Mouse (Mus musculus): ENCODE results near the gene Sf1. TPM values are rescaled to one million over a fixed set of nuclear protein-coding genes. Genes with fewer than 3 reads are reported as not detected.

Sf1 gene
- polyA plus RNA-seq, 1 experiment from 2014 or later, result 49.5 TPM

DNA sequence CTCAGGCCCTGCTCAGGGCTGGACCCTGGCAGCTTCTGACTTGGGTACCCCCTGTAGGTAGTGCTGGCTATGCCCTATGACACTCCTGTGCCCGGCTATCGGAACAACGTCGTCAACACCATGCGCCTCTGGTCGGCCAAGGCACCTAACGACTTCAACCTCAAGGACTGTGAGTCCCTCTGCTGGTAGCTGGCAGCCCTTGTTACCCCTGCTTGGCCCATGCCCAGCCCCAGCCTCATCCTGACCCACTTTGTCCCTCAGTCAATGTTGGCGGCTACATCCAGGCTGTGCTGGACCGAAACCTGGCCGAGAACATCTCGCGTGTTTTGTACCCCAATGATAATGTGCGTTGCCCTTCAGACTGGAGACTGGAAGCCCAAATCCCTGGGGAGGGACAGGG lies 24.5 kb downstream of the Sf1 start:
- Histone ChIP-seq H3K4me3 (ENCODE audit: low read depth, low read length) (no peak overlapping the region), H3K9ac (replicated peaks; ENCODE audit: low read depth) (no peak overlapping the region), H3K9me3 (ENCODE audit: low read length) (no peaks in the 10 kb centered on the region), H3K27ac (ENCODE audit: low read length) (no peak overlapping the region), H3K27me3 (replicated peaks; ENCODE audit: insufficient read depth, low read length) (no peaks in the 10 kb centered on the region), H3K4me1 (ENCODE audit: insufficient read depth, low read depth, low read length) (peaks cover 17% of the 10 kb centered on the region; the same call in 1 of the 2 replicates), H3K36me3 (ENCODE audit: insufficient read depth, low read length) (no peaks in the 10 kb centered on the region), H3K4me2 (replicated peaks; ENCODE audit: low read depth, low read length) (no peak overlapping the region)
- TF ChIP-seq CTCF (IDR thresholded peaks at IDR 0.05), result peak; percentile 33
- no peak for TF ChIP-seq EP300 (IDR thresholded peaks at IDR 0.05)
- no peak for DNase-seq (ENCODE audit: low spot score)
- WGBS, result 80% methylated on average over 13 of the region's 13 CpGs
- no peak for ATAC-seq

- WGBS, result 12% methylated on average over 16 of the region's 16 CpGs
- TF ChIP-seq EP300 (IDR thresholded peaks at IDR 0.05) (no peak), CTCF (IDR thresholded peaks at IDR 0.05) (no peak)
- Histone ChIP-seq H3K4me3 (ENCODE audit: low read depth, low read length) (peak overlapping the region; percentile 16; the same call in 1 of the 2 replicates), H3K36me3 (ENCODE audit: insufficient read depth, low read length) (no peaks in the 10 kb centered on the region), H3K27me3 (replicated peaks; ENCODE audit: insufficient read depth, low read length) (no peaks in the 10 kb centered on the region), H3K4me1 (ENCODE audit: insufficient read depth, low read depth, low read length) (peaks cover 7% of the 10 kb centered on the region; the same call in 1 of the 2 replicates), H3K9ac (replicated peaks; ENCODE audit: low read depth) (no peak overlapping the region), H3K4me2 (replicated peaks; ENCODE audit: low read depth, low read length) (peak overlapping the region; percentile 44), H3K27ac (ENCODE audit: low read length) (no peak overlapping the region), H3K9me3 (ENCODE audit: low read length) (no peaks in the 10 kb centered on the region)
- peak; percentile 21; the same call in 1 of the 2 replicates for ATAC-seq
- no peak for DNase-seq (ENCODE audit: low spot score)
These were observed 26.3 kb downstream of the Sf1 start for GRCm38 (mm10) chr19:6389803-6390202.

DNA sequence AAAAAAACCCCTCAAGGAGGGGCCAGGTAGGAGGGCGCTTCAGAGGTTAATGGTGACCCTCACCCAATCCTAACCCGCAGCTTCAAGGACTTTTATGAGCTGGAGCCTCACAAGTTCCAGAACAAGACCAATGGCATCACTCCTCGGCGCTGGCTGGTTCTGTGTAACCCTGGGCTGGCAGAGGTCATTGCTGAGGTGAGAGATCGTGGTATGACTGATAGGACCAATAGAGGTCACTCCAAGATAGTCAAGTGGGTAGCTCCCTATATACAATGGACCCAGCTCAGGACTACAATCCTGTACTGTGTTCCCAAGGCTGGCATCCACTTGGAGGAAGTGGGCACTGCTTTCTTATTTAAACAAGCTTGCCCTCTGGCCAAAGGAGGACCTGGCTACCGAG lies 26.8 kb downstream of the Sf1 start:
- no peak overlapping the region for H3K9ac ChIP-seq (replicated peaks; ENCODE audit: low read depth)
- H3K36me3 ChIP-seq (ENCODE audit: insufficient read depth, low read length), result no peaks in the 10 kb centered on the region

GRCm38 (mm10) chr19:6392743-6393393 lies 29.4 kb downstream of the Sf1 start:
- Histone ChIP-seq H3K4me3 (ENCODE audit: low read depth, low read length) (no peak overlapping the region), H3K36me3 (ENCODE audit: insufficient read depth, low read length) (no peaks in the 10 kb centered on the region), H3K4me2 (replicated peaks; ENCODE audit: low read depth, low read length) (no peak overlapping the region), H3K27me3 (replicated peaks; ENCODE audit: insufficient read depth, low read length) (no peaks in the 10 kb centered on the region), H3K4me1 (ENCODE audit: insufficient read depth, low read depth, low read length) (peaks cover 7% of the 10 kb centered on the region; the same call in 1 of the 2 replicates), H3K9ac (replicated peaks; ENCODE audit: low read depth) (no peak overlapping the region), H3K9me3 (ENCODE audit: low read length) (no peaks in the 10 kb centered on the region), H3K27ac (ENCODE audit: low read length) (no peak overlapping the region)
- DNase-seq (ENCODE audit: low spot score), result no peak
- WGBS, result 95% methylated on average over 14 of the region's 14 CpGs
- ATAC-seq, result no peak
- TF ChIP-seq CTCF (IDR thresholded peaks at IDR 0.05) (peak; percentile 51), EP300 (IDR thresholded peaks at IDR 0.05) (no peak)

More for the DNA sequence above, 26.8 kb downstream of the Sf1 start:
- H3K27me3 ChIP-seq (replicated peaks; ENCODE audit: insufficient read depth, low read length), result no peaks in the 10 kb centered on the region
- H3K27ac ChIP-seq (ENCODE audit: low read length), result no peak overlapping the region
- ATAC-seq (no peak), DNase-seq (ENCODE audit: low spot score) (no peak)
- 48% methylated on average over 6 of the region's 6 CpGs for WGBS
- no peak overlapping the region for H3K4me3 ChIP-seq (ENCODE audit: low read depth, low read length)
- H3K4me2 ChIP-seq (replicated peaks; ENCODE audit: low read depth, low read length), result no peak overlapping the region
- H3K9me3 ChIP-seq (ENCODE audit: low read length), result no peaks in the 10 kb centered on the region
- TF ChIP-seq CTCF (IDR thresholded peaks at IDR 0.05), result no peak
- no peak for TF ChIP-seq EP300 (IDR thresholded peaks at IDR 0.05)
- peaks cover 7% of the 10 kb centered on the region; the same call in 1 of the 2 replicates for H3K4me1 ChIP-seq (ENCODE audit: insufficient read depth, low read depth, low read length)

- no peak overlapping the region for H3K4me3 ChIP-seq (ENCODE audit: low read depth, low read length)
- no peak overlapping the region for H3K4me2 ChIP-seq (replicated peaks; ENCODE audit: low read depth, low read length)
- H3K9ac ChIP-seq (replicated peaks; ENCODE audit: low read depth), result no peak overlapping the region
- H3K27ac ChIP-seq (ENCODE audit: low read length), result no peak overlapping the region
- WGBS, result 93% methylated on average over 16 of the region's 16 CpGs
- no peaks in the 10 kb centered on the region for H3K9me3 ChIP-seq (ENCODE audit: low read length)
- H3K36me3 ChIP-seq (ENCODE audit: insufficient read depth, low read length), result no peaks in the 10 kb centered on the region
- ATAC-seq, result no peak
- no peaks in the 10 kb centered on the region for H3K27me3 ChIP-seq (replicated peaks; ENCODE audit: insufficient read depth, low read length)
- no peak for DNase-seq (ENCODE audit: low spot score)
- TF ChIP-seq CTCF (IDR thresholded peaks at IDR 0.05), result no peak
- TF ChIP-seq EP300 (IDR thresholded peaks at IDR 0.05), result no peak
- peaks cover 7% of the 10 kb centered on the region; the same call in 1 of the 2 replicates for H3K4me1 ChIP-seq (ENCODE audit: insufficient read depth, low read depth, low read length)
These were observed 30.1 kb downstream of the Sf1 start for GRCm38 (mm10) chr19:6393637-6394036.

DNA sequence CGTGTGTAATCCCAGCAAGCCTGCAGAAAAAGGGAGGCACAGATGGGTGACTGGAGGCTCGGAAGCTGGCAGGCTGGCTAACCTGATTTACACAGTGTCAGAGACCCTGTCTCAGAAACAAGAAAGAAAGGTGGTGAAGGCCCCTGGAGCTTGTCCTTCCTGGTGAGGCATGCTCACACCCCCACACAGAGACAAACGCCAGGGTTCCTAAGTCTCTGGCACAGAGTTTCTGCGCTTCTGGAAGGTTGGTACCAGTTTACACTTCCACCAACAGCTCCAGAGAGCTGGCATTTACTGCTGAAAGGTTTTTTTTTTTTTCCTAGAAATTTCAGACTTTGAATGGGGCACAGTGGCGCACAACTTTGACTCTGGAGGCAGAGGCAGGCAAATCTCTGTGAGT lies 32.7 kb downstream of the Sf1 start:
- ATAC-seq, result no peak
- DNase-seq (ENCODE audit: low spot score), result no peak
- Histone ChIP-seq H3K27ac (ENCODE audit: low read length) (no peak overlapping the region), H3K4me3 (ENCODE audit: low read depth, low read length) (no peak overlapping the region), H3K36me3 (ENCODE audit: insufficient read depth, low read length) (no peaks in the 10 kb centered on the region), H3K9me3 (ENCODE audit: low read length) (no peaks in the 10 kb centered on the region), H3K27me3 (replicated peaks; ENCODE audit: insufficient read depth, low read length) (no peaks in the 10 kb centered on the region), H3K4me2 (replicated peaks; ENCODE audit: low read depth, low read length) (no peak overlapping the region), H3K4me1 (ENCODE audit: insufficient read depth, low read depth, low read length) (peaks cover 3% of the 10 kb centered on the region; the same call in 1 of the 2 replicates), H3K9ac (replicated peaks; ENCODE audit: low read depth) (no peak overlapping the region)
- 89% methylated on average over 5 of the region's 5 CpGs for WGBS
- TF ChIP-seq EP300 (IDR thresholded peaks at IDR 0.05), result no peak

All from lung, postnatal 0 days (tissue).